Mouse (Mus musculus): ENCODE measurements at regions not wholly inside any gene's neighbourhood (a gene's known extent, or its start where the extent isn't known, plus 50 kb on each side); places are given as distances from the start of the nearest gene placed in this dataset.

- no peak for DNase-seq (ENCODE audit: low read depth, low spot score)
- Histone ChIP-seq H3K36me3 (ENCODE audit: control insufficient read depth, insufficient read depth, low read length, poor library complexity, severe bottlenecking) (no peaks in the 10 kb centered on the region), H3K27me3 (ENCODE audit: control insufficient read depth, insufficient read depth, low read length, poor library complexity, severe bottlenecking) (no peaks in the 10 kb centered on the region)
Observed at GRCm38 (mm10) chr11:19676514-19676913, 247.7 kb upstream of the Spred2 start.

GRCm38 (mm10) chr11:19679041-19679440, 245.1 kb upstream of the Spred2 start:
- no peaks in the 10 kb centered on the region for H3K27me3 ChIP-seq (ENCODE audit: control insufficient read depth, insufficient read depth, low read length, poor library complexity, severe bottlenecking)
- DNase-seq (ENCODE audit: low read depth, low spot score), result no peak
- H3K36me3 ChIP-seq (ENCODE audit: control insufficient read depth, insufficient read depth, low read length, poor library complexity, severe bottlenecking), result no peaks in the 10 kb centered on the region

GRCm38 (mm10) chr11:19679669-19680068, 244.5 kb upstream of the Spred2 start:
- no peaks in the 10 kb centered on the region for H3K27me3 ChIP-seq (ENCODE audit: control insufficient read depth, insufficient read depth, low read length, poor library complexity, severe bottlenecking)
- no peaks in the 10 kb centered on the region for H3K36me3 ChIP-seq (ENCODE audit: control insufficient read depth, insufficient read depth, low read length, poor library complexity, severe bottlenecking)
- DNase-seq (ENCODE audit: low read depth, low spot score), result no peak

GRCm38 (mm10) chr11:19701198-19701597, 223.0 kb upstream of the Spred2 start:
- H3K27me3 ChIP-seq (ENCODE audit: control insufficient read depth, insufficient read depth, low read length, poor library complexity, severe bottlenecking), result no peaks in the 10 kb centered on the region
- H3K36me3 ChIP-seq (ENCODE audit: control insufficient read depth, insufficient read depth, low read length, poor library complexity, severe bottlenecking), result no peaks in the 10 kb centered on the region
- DNase-seq (ENCODE audit: low read depth, low spot score), result no peak

- DNase-seq (ENCODE audit: low read depth, low spot score), result no peak
- no peaks in the 10 kb centered on the region for H3K36me3 ChIP-seq (ENCODE audit: control insufficient read depth, insufficient read depth, low read length, poor library complexity, severe bottlenecking)
- no peaks in the 10 kb centered on the region for H3K27me3 ChIP-seq (ENCODE audit: control insufficient read depth, insufficient read depth, low read length, poor library complexity, severe bottlenecking)
Observed at GRCm38 (mm10) chr11:19708821-19709220, 215.4 kb upstream of the Spred2 start.

GRCm38 (mm10) chr11:19709337-19709736, 214.8 kb upstream of the Spred2 start:
- DNase-seq (ENCODE audit: low read depth, low spot score), result no peak
- H3K27me3 ChIP-seq (ENCODE audit: control insufficient read depth, insufficient read depth, low read length, poor library complexity, severe bottlenecking), result no peaks in the 10 kb centered on the region

GRCm38 (mm10) chr11:19713091-19713490, 211.1 kb upstream of the Spred2 start:
- no peak for DNase-seq (ENCODE audit: low read depth, low spot score)
- no peaks in the 10 kb centered on the region for H3K27me3 ChIP-seq (ENCODE audit: control insufficient read depth, insufficient read depth, low read length, poor library complexity, severe bottlenecking)
- no peaks in the 10 kb centered on the region for H3K36me3 ChIP-seq (ENCODE audit: control insufficient read depth, insufficient read depth, low read length, poor library complexity, severe bottlenecking)

More at GRCm38 (mm10) chr11:19709337-19709736, 214.8 kb upstream of the Spred2 start:
- H3K36me3 ChIP-seq (ENCODE audit: control insufficient read depth, insufficient read depth, low read length, poor library complexity, severe bottlenecking), result no peaks in the 10 kb centered on the region

GRCm38 (mm10) chr11:19713597-19713996, 210.6 kb upstream of the Spred2 start:
- Histone ChIP-seq H3K36me3 (ENCODE audit: control insufficient read depth, insufficient read depth, low read length, poor library complexity, severe bottlenecking) (no peaks in the 10 kb centered on the region), H3K27me3 (ENCODE audit: control insufficient read depth, insufficient read depth, low read length, poor library complexity, severe bottlenecking) (no peaks in the 10 kb centered on the region)
- no peak for DNase-seq (ENCODE audit: low read depth, low spot score)

- H3K27me3 ChIP-seq (ENCODE audit: control insufficient read depth, insufficient read depth, low read length, poor library complexity, severe bottlenecking), result no peaks in the 10 kb centered on the region
- no peak for DNase-seq (ENCODE audit: low read depth, low spot score)
- H3K36me3 ChIP-seq (ENCODE audit: control insufficient read depth, insufficient read depth, low read length, poor library complexity, severe bottlenecking), result no peaks in the 10 kb centered on the region
Observed at GRCm38 (mm10) chr11:19714211-19714610, 210.0 kb upstream of the Spred2 start.

- DNase-seq (ENCODE audit: low read depth, low spot score), result no peak
- no peaks in the 10 kb centered on the region for H3K27me3 ChIP-seq (ENCODE audit: control insufficient read depth, insufficient read depth, low read length, poor library complexity, severe bottlenecking)
- H3K36me3 ChIP-seq (ENCODE audit: control insufficient read depth, insufficient read depth, low read length, poor library complexity, severe bottlenecking), result no peaks in the 10 kb centered on the region
Observed at GRCm38 (mm10) chr11:19714888-19715595, 209.1 kb upstream of the Spred2 start.

- no peaks in the 10 kb centered on the region for H3K36me3 ChIP-seq (ENCODE audit: control insufficient read depth, insufficient read depth, low read length, poor library complexity, severe bottlenecking)
- H3K27me3 ChIP-seq (ENCODE audit: control insufficient read depth, insufficient read depth, low read length, poor library complexity, severe bottlenecking), result no peaks in the 10 kb centered on the region
- no peak for DNase-seq (ENCODE audit: low read depth, low spot score)
Observed at GRCm38 (mm10) chr11:19718165-19718564, 206.0 kb upstream of the Spred2 start.

GRCm38 (mm10) chr11:19729031-19729430, 195.1 kb upstream of the Spred2 start:
- Histone ChIP-seq H3K36me3 (ENCODE audit: control insufficient read depth, insufficient read depth, low read length, poor library complexity, severe bottlenecking) (no peaks in the 10 kb centered on the region), H3K27me3 (ENCODE audit: control insufficient read depth, insufficient read depth, low read length, poor library complexity, severe bottlenecking) (no peaks in the 10 kb centered on the region)
- no peak for DNase-seq (ENCODE audit: low read depth, low spot score)

GRCm38 (mm10) chr11:19730747-19731146, 193.4 kb upstream of the Spred2 start:
- H3K36me3 ChIP-seq (ENCODE audit: control insufficient read depth, insufficient read depth, low read length, poor library complexity, severe bottlenecking), result no peaks in the 10 kb centered on the region
- DNase-seq (ENCODE audit: low read depth, low spot score), result no peak
- H3K27me3 ChIP-seq (ENCODE audit: control insufficient read depth, insufficient read depth, low read length, poor library complexity, severe bottlenecking), result no peaks in the 10 kb centered on the region

- Histone ChIP-seq H3K27me3 (ENCODE audit: control insufficient read depth, insufficient read depth, low read length, poor library complexity, severe bottlenecking) (no peaks in the 10 kb centered on the region), H3K36me3 (ENCODE audit: control insufficient read depth, insufficient read depth, low read length, poor library complexity, severe bottlenecking) (no peaks in the 10 kb centered on the region)
- DNase-seq (ENCODE audit: low read depth, low spot score), result no peak
Observed at GRCm38 (mm10) chr11:19736076-19736475, 188.1 kb upstream of the Spred2 start.

- DNase-seq (ENCODE audit: low read depth, low spot score), result no peak
- Histone ChIP-seq H3K36me3 (ENCODE audit: control insufficient read depth, insufficient read depth, low read length, poor library complexity, severe bottlenecking) (no peaks in the 10 kb centered on the region), H3K27me3 (ENCODE audit: control insufficient read depth, insufficient read depth, low read length, poor library complexity, severe bottlenecking) (no peaks in the 10 kb centered on the region)
Observed at GRCm38 (mm10) chr11:19736926-19737325, 187.2 kb upstream of the Spred2 start.

GRCm38 (mm10) chr11:19737331-19737730, 186.8 kb upstream of the Spred2 start:
- DNase-seq (ENCODE audit: low read depth, low spot score), result no peak
- Histone ChIP-seq H3K36me3 (ENCODE audit: control insufficient read depth, insufficient read depth, low read length, poor library complexity, severe bottlenecking) (no peaks in the 10 kb centered on the region), H3K27me3 (ENCODE audit: control insufficient read depth, insufficient read depth, low read length, poor library complexity, severe bottlenecking) (no peaks in the 10 kb centered on the region)

All from splenic B cell, adult 2 months (primary cell).